ENCODE assay signal across 17 mouse cellular contexts in the genomic region with DNA sequence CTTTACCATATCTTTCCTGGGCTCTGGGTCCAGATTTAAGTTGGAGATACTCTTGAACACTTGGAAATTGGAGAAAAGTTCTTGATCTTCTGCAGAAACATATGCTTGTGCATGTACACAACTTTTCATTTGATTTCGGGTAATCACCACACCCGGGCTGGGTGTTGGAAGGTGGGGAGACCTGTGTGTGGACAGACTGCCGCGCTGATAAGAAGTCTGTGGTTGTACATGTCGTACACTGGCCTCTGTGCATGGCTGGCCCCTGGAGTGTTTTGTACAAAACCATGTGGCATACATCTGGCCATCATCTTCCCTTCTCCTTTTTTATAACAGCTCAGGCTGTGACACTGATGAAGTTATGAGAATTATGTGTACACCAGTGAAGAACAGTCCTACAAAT. TPM values are rescaled to one million over a fixed set of nuclear protein-coding genes. Genes with fewer than 3 reads are reported as not detected.
DNase-seq lines count a peak whose midpoint lies in the region; ATAC-seq and TF ChIP-seq lines count a peak whose summit lies in the region.
"Had no signal": no experiment of that assay in that cellular context is flagged by ENCODE, and none has a peak within 500 bp of the region (broad histone marks: within the 10 kb centered on the region; RNA-seq: fewer than 3 reads in every experiment).

No protein-coding gene starts in this region.

- H3K9ac ChIP-seq in lung, embryonic 14.5 days: no peak overlapping the region
- peak overlapping the region; percentile 42 for H3K9ac ChIP-seq in liver, embryonic 12.5 days
- H3K9ac ChIP-seq in midbrain, postnatal 0 days (replicated peaks; ENCODE audit: low read length, poor library complexity, severe bottlenecking): no peak overlapping the region
- H3K9ac ChIP-seq: embryonic facial prominence, embryonic 13.5 days; forebrain, embryonic 15.5 days; intestine, embryonic 15.5 days; limb, embryonic 15.5 days had no signal

- H3K27me3 ChIP-seq in lung, embryonic 14.5 days (ENCODE audit: insufficient read depth, low read length): no peaks in the 10 kb centered on the region
- no peaks in the 10 kb centered on the region for H3K27me3 ChIP-seq in liver, embryonic 12.5 days (replicated peaks)
- H3K27me3 ChIP-seq in midbrain, postnatal 0 days (ENCODE audit: insufficient read depth, low read length): no peaks in the 10 kb centered on the region
- H3K27me3 ChIP-seq: embryonic facial prominence, embryonic 13.5 days; forebrain, embryonic 15.5 days; intestine, embryonic 15.5 days; limb, embryonic 15.5 days had no signal

- H3K9me3 ChIP-seq in lung, embryonic 14.5 days (ENCODE audit: low read depth, low read length): no peaks in the 10 kb centered on the region
- H3K9me3 ChIP-seq in liver, embryonic 12.5 days (replicated peaks): no peaks in the 10 kb centered on the region
- H3K9me3 ChIP-seq in midbrain, postnatal 0 days (ENCODE audit: low read length): no peaks in the 10 kb centered on the region
- H3K9me3 ChIP-seq: embryonic facial prominence, embryonic 13.5 days; forebrain, embryonic 15.5 days; hindbrain, embryonic 10.5 days; intestine, embryonic 15.5 days; limb, embryonic 15.5 days had no signal

- H3K4me2 ChIP-seq in lung, embryonic 14.5 days: no peak overlapping the region
- peak overlapping the region; percentile 45 for H3K4me2 ChIP-seq in liver, embryonic 12.5 days
- no peak overlapping the region for H3K4me2 ChIP-seq in midbrain, postnatal 0 days (ENCODE audit: low read depth, low read length, poor library complexity, severe bottlenecking)
- H3K4me2 ChIP-seq: embryonic facial prominence, embryonic 13.5 days; forebrain, embryonic 15.5 days; heart, embryonic 11.5 days; intestine, embryonic 15.5 days; limb, embryonic 15.5 days had no signal

- intact Hi-C loops in gastrocnemius, postnatal 36 days (cut with DNase I): no loop called here

- peaks cover 22% of the 10 kb centered on the region for H3K4me1 ChIP-seq in lung, embryonic 14.5 days (ENCODE audit: insufficient read depth)
- peaks cover 80% of the 10 kb centered on the region for H3K4me1 ChIP-seq in liver, embryonic 12.5 days
- H3K4me1 ChIP-seq in midbrain, postnatal 0 days (ENCODE audit: insufficient read depth, low read length): peaks cover 31% of the 10 kb centered on the region

- ATAC-seq in lung, embryonic 14.5 days (ENCODE audit: insufficient read depth): no peak
- peak; percentile 91 for ATAC-seq in liver, embryonic 12.5 days
- no peak for ATAC-seq in midbrain, postnatal 0 days (ENCODE audit: low FRiP score)
- ATAC-seq: activated CD4-positive, CD25-positive, alpha-beta regulatory T cell, adult 4 months; forebrain, embryonic 15.5 days; intestine, embryonic 15.5 days had no signal

- WGBS in lung, embryonic 14.5 days: 76% methylated on average over 5 of the region's 5 CpGs
- WGBS in liver, embryonic 12.5 days (ENCODE audit: insufficient replicate concordance): 32% methylated on average over 5 of the region's 5 CpGs
- WGBS in midbrain, postnatal 0 days: 90% methylated on average over 5 of the region's 5 CpGs

- peaks cover 38% of the 10 kb centered on the region for H3K36me3 ChIP-seq in lung, embryonic 14.5 days (ENCODE audit: insufficient read depth)
- H3K36me3 ChIP-seq in liver, embryonic 12.5 days: peaks cover 32% of the 10 kb centered on the region
- no peaks in the 10 kb centered on the region for H3K36me3 ChIP-seq in midbrain, postnatal 0 days (ENCODE audit: insufficient read depth, low read length)
- H3K36me3 ChIP-seq: forebrain, embryonic 15.5 days; intestine, embryonic 15.5 days had no signal

- DNase-seq in lung, embryonic 14.5 days: no peak
- no peak for DNase-seq in lung, postnatal 14 days
- peak; percentile 69 for DNase-seq in c-Kit-positive CD71-positive TER-119-negative erythroid progenitor cells, embryonic 14.5 days (ENCODE audit: low read depth)
- no peak for DNase-seq in midbrain, postnatal 0 days (ENCODE audit: low spot score)
- DNase-seq in gastrocnemius, postnatal 36 days: no peak
- no peak for DNase-seq in layer of hippocampus, adult 9-11 months
- DNase-seq in kidney, adult 11 months: no peak
- DNase-seq: kidney, postnatal 25 days; right cerebral cortex, postnatal 4 days had no signal

- H3K4me3 ChIP-seq in lung, embryonic 14.5 days (ENCODE audit: low read depth, low read length): no peak overlapping the region
- H3K4me3 ChIP-seq in liver, embryonic 12.5 days: no peak overlapping the region
- no peak overlapping the region for H3K4me3 ChIP-seq in midbrain, postnatal 0 days (ENCODE audit: low read depth, low read length)
- H3K4me3 ChIP-seq: embryonic facial prominence, embryonic 13.5 days; forebrain, embryonic 15.5 days; hindbrain, embryonic 10.5 days; intestine, embryonic 15.5 days; limb, embryonic 15.5 days had no signal

- no peak for TF ChIP-seq CTCF in lung, embryonic 14.5 days (IDR thresholded peaks at IDR 0.05; ENCODE audit: low read depth)
- TF ChIP-seq CTCF in midbrain, postnatal 0 days (IDR thresholded peaks at IDR 0.05): no peak

- H3K27ac ChIP-seq in lung, embryonic 14.5 days (ENCODE audit: low read depth): peak overlapping the region; percentile 42; the same call in 1 of the 2 replicates
- H3K27ac ChIP-seq in liver, embryonic 12.5 days: peak overlapping the region; percentile 62
- peak overlapping the region; percentile 73; the same call in 1 of the 2 replicates for H3K27ac ChIP-seq in midbrain, postnatal 0 days (ENCODE audit: low read depth, low read length)
- H3K27ac ChIP-seq: hindbrain, embryonic 10.5 days; intestine, embryonic 15.5 days; limb, embryonic 15.5 days had no signal

RNA-seq across cellular contexts. Expression of gene Rai1, which starts 55.1 kb away (rescaled TPM):
- 31.8 and 37.8 TPM in 2 replicates for polyA plus RNA-seq in lung, embryonic 14.5 days (2014; fragmentation: Nextera tagmentation; extraction: Ambion mirVana)
- 11.3 and 11.6 TPM in 2 replicates for polyA plus RNA-seq in liver, embryonic 12.5 days (2016; fragmentation: Nextera tagmentation; extraction: Ambion mirVana)
- total RNA-seq in midbrain, postnatal 0 days (2014; rRNA removed): 50.7 and 66.8 TPM in 2 replicates
- 20.1 and 22.0 TPM in 2 replicates for polyA plus RNA-seq in midbrain, postnatal 0 days (2015; fragmentation: Nextera tagmentation; extraction: Ambion mirVana)
- total RNA-seq in gastrocnemius, postnatal 36 days (2021): 10 to 100 TPM; 18.1 to 20.8 TPM
